Mouse (Mus musculus): Measurements from ENCODE around the gene Pik3c2b. TPM values are rescaled to one million over a fixed set of nuclear protein-coding genes. Genes with fewer than 3 reads are reported as not detected.

Pik3c2b gene
- polyA plus RNA-seq, 1 experiment from 2014 or later = 12.3 TPM

DNA sequence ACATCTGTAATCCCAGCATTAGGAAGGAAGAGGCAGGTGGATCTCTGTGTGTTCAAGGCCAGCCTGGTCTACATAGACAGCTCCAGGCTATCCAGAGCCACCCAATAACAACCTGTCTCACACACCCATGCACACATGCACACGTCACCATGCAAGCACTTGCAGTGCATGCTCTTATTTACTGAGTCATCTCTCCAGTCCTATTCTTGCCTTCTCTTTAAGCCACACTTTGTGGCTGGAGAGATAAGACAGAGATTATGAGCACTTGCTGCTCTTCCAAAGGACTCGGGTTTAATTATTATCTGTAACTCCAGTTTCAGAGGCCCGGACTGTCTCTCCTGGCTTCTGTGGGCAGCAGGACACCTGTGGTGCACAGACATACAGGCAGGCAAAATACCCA is 73.4 kb downstream of the Pik3c2b start:
- H3K36me3 ChIP-seq (ENCODE audit: control insufficient read depth, insufficient read depth, low read length) = no peaks in the 10 kb centered on the region
- H3K27ac ChIP-seq (ENCODE audit: low read length) = no peak overlapping the region
- H3K9me3 ChIP-seq (replicated peaks; ENCODE audit: control insufficient read depth, low read length, poor library complexity, severe bottlenecking) = no peaks in the 10 kb centered on the region
- 84% methylated on average over 3 of the region's 3 CpGs for WGBS
- ATAC-seq = no peak
- H3K4me2 ChIP-seq (ENCODE audit: low read length) = no peak overlapping the region
- no peak overlapping the region for H3K4me3 ChIP-seq (ENCODE audit: low read depth, low read length)
- H3K4me1 ChIP-seq (ENCODE audit: control insufficient read depth, insufficient read depth, low read length) = no peaks in the 10 kb centered on the region
- no peaks in the 10 kb centered on the region for H3K27me3 ChIP-seq (ENCODE audit: control insufficient read depth, insufficient read depth, low read depth, low read length)
- H3K9ac ChIP-seq (ENCODE audit: low read depth, low read length) = no peak overlapping the region

DNA sequence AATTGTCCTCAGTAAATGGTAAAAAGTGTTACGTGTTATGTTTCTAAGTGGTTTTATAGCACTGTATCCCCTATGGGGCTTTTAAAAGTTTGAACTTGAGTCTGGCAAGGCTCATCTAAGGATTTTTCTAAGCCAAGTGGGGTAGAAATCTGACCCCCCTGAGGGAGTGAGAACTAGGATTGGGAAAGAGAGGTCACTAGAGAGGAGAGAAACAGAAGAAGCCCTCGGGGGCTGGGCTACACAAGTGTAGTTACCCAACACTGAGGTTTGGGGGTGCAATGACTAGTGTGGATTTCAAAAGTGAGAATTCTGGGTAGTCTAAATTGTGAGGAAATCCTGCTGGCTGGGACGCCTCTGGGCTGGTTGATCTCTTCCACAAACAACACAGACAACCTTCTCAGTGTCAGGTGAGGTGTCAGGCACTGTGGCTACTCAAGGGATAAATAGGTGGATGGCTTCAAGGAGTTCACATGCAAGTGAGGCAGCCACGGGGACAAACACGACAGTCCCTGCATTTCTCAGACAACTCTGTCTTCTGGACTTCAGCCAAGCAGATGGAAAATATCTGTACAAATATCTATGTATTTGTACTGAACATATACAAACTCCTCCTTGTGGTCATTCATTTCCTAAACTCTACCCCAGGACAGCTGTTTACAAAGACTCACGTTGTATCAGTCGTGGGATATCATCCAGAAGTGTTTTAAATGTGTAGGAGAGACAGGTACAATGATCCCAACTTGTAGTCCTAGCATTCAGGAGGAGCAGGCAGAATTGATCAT is 74.7 kb downstream of the Pik3c2b start:
- Histone ChIP-seq H3K9ac (ENCODE audit: low read depth, low read length) (no peak overlapping the region), H3K27ac (ENCODE audit: low read length) (no peak overlapping the region), H3K4me3 (ENCODE audit: low read depth, low read length) (no peak overlapping the region), H3K4me2 (ENCODE audit: low read length) (no peak overlapping the region), H3K36me3 (ENCODE audit: control insufficient read depth, insufficient read depth, low read length) (no peaks in the 10 kb centered on the region), H3K4me1 (ENCODE audit: control insufficient read depth, insufficient read depth, low read length) (no peaks in the 10 kb centered on the region), H3K9me3 (replicated peaks; ENCODE audit: control insufficient read depth, low read length, poor library complexity, severe bottlenecking) (no peaks in the 10 kb centered on the region), H3K27me3 (ENCODE audit: control insufficient read depth, insufficient read depth, low read depth, low read length) (no peaks in the 10 kb centered on the region)
- WGBS = 78% methylated on average over 7 of the region's 7 CpGs
- ATAC-seq = no peak

DNA sequence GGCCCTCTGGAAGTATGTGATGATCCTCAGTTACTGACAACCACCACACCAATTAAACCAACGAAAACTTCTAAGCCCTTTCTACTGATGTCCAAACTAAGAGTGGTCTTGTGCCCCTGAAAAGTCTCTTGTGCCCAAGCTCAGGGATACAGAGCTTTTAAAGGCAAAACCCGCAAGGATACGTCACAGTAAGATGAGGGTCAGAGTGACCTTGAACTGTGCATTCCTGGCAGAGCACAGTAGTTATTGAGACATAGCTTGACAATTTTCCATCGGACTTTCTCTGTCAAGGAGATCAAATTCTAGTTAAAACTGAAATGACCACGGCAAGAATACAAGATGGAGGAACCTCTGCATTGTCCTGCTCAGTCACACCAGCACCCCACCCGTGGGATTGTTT is 75.8 kb downstream of the Pik3c2b start:
- 67% methylated on average over 6 of the region's 6 CpGs for WGBS
- no peak overlapping the region for H3K27ac ChIP-seq (ENCODE audit: low read length)
- H3K9me3 ChIP-seq (replicated peaks; ENCODE audit: control insufficient read depth, low read length, poor library complexity, severe bottlenecking) = no peaks in the 10 kb centered on the region
- H3K36me3 ChIP-seq (ENCODE audit: control insufficient read depth, insufficient read depth, low read length) = no peaks in the 10 kb centered on the region
- H3K9ac ChIP-seq (ENCODE audit: low read depth, low read length) = no peak overlapping the region
- ATAC-seq = no peak
- no peak overlapping the region for H3K4me3 ChIP-seq (ENCODE audit: low read depth, low read length)
- H3K4me1 ChIP-seq (ENCODE audit: control insufficient read depth, insufficient read depth, low read length) = no peaks in the 10 kb centered on the region
- no peaks in the 10 kb centered on the region for H3K27me3 ChIP-seq (ENCODE audit: control insufficient read depth, insufficient read depth, low read depth, low read length)
- H3K4me2 ChIP-seq (ENCODE audit: low read length) = no peak overlapping the region

DNA sequence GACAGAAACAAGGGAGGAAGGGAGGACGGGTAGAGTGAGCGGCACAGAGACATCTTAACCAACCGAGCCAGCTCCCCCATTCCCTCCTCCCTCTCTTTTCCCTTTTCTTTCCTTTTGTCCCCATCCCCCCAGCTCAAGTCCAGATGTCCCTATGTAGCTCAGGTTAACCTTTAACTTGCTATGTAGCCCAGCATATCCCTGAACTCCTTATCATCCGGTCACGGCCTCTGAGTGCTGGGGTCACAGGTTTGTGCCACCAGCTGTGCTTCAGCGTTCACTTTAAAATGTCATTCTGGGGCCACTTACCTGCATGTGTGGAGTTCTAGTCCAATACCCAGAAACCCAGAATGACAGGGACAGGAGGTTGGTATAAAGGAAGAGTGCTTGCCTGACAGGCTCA is 78.7 kb downstream of the Pik3c2b start:
- Histone ChIP-seq H3K4me2 (ENCODE audit: low read length) (no peak overlapping the region), H3K4me3 (ENCODE audit: low read depth, low read length) (no peak overlapping the region), H3K9ac (ENCODE audit: low read depth, low read length) (no peak overlapping the region), H3K4me1 (ENCODE audit: control insufficient read depth, insufficient read depth, low read length) (no peaks in the 10 kb centered on the region), H3K27me3 (ENCODE audit: control insufficient read depth, insufficient read depth, low read depth, low read length) (no peaks in the 10 kb centered on the region), H3K36me3 (ENCODE audit: control insufficient read depth, insufficient read depth, low read length) (no peaks in the 10 kb centered on the region), H3K27ac (ENCODE audit: low read length) (no peak overlapping the region), H3K9me3 (replicated peaks; ENCODE audit: control insufficient read depth, low read length, poor library complexity, severe bottlenecking) (no peaks in the 10 kb centered on the region)
- WGBS = 86% methylated on average over 6 of the region's 6 CpGs
- no peak for ATAC-seq

DNA sequence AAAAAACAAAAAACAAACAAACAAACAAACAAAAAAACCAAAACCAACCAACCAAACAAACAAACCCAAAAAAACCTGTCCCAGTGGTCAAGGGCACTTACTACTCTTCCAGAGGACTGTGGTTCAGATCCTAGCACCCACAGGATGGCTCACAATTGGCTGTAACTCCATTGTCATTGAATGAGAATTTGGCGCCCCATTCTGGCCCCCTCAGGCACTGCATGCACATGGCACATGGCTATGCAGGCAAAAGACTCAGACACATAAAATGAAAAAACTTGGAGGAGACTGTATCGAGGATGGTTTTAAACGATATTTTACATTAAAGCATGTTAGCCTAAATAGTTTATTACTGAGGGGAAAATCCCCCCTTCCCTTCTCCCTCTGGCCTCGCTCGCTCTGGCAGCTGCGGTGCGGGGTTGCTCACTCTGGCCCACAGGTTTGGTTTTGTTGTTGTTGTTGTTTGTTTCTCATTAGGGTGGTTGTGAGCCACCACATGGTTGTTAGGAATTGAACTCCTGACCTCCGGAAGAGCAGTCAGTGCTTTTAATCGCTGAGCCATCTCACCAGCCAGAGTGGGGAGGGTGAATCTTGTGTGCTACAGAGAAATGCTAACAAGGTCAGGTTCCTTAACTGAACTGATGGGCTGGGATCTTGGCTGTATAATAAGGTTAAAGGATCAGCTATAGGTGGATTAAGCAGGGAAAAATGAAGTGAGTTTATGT is 80.3 kb downstream of the Pik3c2b start:
- no peak overlapping the region for H3K27ac ChIP-seq (ENCODE audit: low read length)
- no peak for ATAC-seq
- H3K9me3 ChIP-seq (replicated peaks; ENCODE audit: control insufficient read depth, low read length, poor library complexity, severe bottlenecking) = no peaks in the 10 kb centered on the region
- H3K4me2 ChIP-seq (ENCODE audit: low read length) = no peak overlapping the region
- H3K27me3 ChIP-seq (ENCODE audit: control insufficient read depth, insufficient read depth, low read depth, low read length) = no peaks in the 10 kb centered on the region
- peaks cover 3% of the 10 kb centered on the region; the same call in 1 of the 2 replicates for H3K4me1 ChIP-seq (ENCODE audit: control insufficient read depth, insufficient read depth, low read length)
- 92% methylated on average over 9 of the region's 9 CpGs for WGBS
- H3K36me3 ChIP-seq (ENCODE audit: control insufficient read depth, insufficient read depth, low read length) = no peaks in the 10 kb centered on the region
- H3K9ac ChIP-seq (ENCODE audit: low read depth, low read length) = no peak overlapping the region
- no peak overlapping the region for H3K4me3 ChIP-seq (ENCODE audit: low read depth, low read length)

DNA sequence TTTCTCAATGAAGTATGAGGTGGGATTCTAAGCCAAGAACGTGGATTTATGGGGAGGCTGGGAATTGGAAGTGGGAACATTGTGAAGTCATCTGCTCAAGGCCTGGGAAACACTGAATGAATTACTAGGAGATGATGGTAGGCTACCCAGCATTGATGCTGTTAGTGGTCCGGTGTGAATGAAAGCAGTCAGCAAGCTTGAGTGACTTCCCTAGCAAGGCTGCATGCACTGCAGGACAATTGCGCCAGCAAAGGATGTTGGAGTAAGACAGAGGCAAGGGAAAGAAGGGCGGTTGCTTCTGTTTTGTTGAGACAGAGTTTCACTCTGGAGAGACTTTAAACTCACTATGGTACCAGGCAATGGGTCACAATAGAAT is 80.9 kb downstream of the Pik3c2b start:
- Histone ChIP-seq H3K4me3 (ENCODE audit: low read depth, low read length) (no peak overlapping the region), H3K27ac (ENCODE audit: low read length) (no peak overlapping the region), H3K4me2 (ENCODE audit: low read length) (no peak overlapping the region), H3K9me3 (replicated peaks; ENCODE audit: control insufficient read depth, low read length, poor library complexity, severe bottlenecking) (no peaks in the 10 kb centered on the region), H3K4me1 (ENCODE audit: control insufficient read depth, insufficient read depth, low read length) (peaks cover 3% of the 10 kb centered on the region; the same call in 1 of the 2 replicates), H3K9ac (ENCODE audit: low read depth, low read length) (no peak overlapping the region), H3K36me3 (ENCODE audit: control insufficient read depth, insufficient read depth, low read length) (no peaks in the 10 kb centered on the region), H3K27me3 (ENCODE audit: control insufficient read depth, insufficient read depth, low read depth, low read length) (no peaks in the 10 kb centered on the region)
- 55% methylated on average over 4 of the region's 4 CpGs for WGBS
- no peak for ATAC-seq

DNA sequence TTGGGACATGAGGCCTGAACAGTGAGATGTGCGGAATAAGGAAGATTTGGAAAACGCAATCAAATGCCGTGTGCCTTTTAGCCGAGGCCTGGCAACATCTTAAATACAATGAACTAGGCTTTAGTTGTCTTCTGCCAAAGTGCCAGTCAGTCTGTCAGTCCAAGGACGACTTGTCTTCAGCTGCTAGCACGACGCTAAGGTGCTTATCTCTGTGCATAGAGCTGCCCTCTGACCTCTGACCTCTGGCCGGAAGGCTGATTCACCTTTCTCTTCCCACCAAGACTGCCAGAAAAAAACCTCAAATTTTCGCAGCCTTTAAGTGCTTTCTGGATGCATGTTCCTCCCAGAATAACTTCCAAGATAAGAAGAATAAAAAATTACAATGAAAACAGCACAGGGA is 81.9 kb downstream of the Pik3c2b start:
- H3K9me3 ChIP-seq (replicated peaks; ENCODE audit: control insufficient read depth, low read length, poor library complexity, severe bottlenecking) = no peaks in the 10 kb centered on the region
- no peak overlapping the region for H3K27ac ChIP-seq (ENCODE audit: low read length)
- ATAC-seq = no peak
- H3K9ac ChIP-seq (ENCODE audit: low read depth, low read length) = no peak overlapping the region
- 55% methylated on average over 9 of the region's 9 CpGs for WGBS
- no peaks in the 10 kb centered on the region for H3K36me3 ChIP-seq (ENCODE audit: control insufficient read depth, insufficient read depth, low read length)
- H3K4me3 ChIP-seq (ENCODE audit: low read depth, low read length) = no peak overlapping the region
- H3K27me3 ChIP-seq (ENCODE audit: control insufficient read depth, insufficient read depth, low read depth, low read length) = no peaks in the 10 kb centered on the region
- H3K4me2 ChIP-seq (ENCODE audit: low read length) = no peak overlapping the region
- peaks cover 5% of the 10 kb centered on the region for H3K4me1 ChIP-seq (ENCODE audit: control insufficient read depth, insufficient read depth, low read length)

DNA sequence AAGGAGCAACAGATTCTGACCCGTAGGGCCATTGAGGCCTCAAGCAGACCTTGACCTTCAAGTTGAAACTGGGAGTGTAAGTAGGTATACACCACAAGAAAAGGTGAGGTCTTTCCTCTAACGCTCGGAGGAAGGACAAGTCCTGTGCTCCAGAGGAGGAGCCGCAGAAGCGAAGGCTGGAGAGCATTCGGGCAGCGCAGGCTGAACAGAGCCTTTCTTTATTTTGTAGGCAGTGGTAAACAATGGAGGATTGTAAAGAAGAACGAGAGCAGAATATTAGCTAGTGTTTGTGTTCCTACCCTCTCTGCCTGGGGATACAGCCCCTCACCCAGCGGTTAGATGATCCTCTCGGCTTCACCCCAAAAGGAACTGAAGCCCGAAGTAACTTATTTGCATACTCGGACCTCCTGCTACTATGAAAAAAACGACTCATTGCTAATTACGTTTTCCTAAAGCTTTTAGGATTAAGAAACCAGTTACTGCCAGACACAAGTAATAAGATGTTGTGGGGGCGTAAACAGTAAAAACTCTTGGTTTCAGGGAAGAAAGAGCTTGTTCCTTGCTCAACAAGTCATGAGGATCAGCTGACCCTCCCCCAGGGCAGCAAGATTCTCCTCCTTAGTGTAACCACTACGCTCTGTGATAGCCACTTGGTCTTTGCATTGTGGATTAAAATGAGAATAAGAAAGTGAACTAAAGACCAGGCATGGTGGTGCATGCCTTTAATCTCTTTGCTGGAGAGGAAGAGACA is 84.2 kb downstream of the Pik3c2b start:
- 13% methylated on average over 16 of the region's 16 CpGs for WGBS
- H3K4me2 ChIP-seq (ENCODE audit: low read length) = no peak overlapping the region

More for the DNA sequence above, 84.2 kb downstream of the Pik3c2b start:
- H3K27me3 ChIP-seq (ENCODE audit: control insufficient read depth, insufficient read depth, low read depth, low read length) = no peaks in the 10 kb centered on the region
- H3K9ac ChIP-seq (ENCODE audit: low read depth, low read length) = no peak overlapping the region
- H3K9me3 ChIP-seq (replicated peaks; ENCODE audit: control insufficient read depth, low read length, poor library complexity, severe bottlenecking) = no peaks in the 10 kb centered on the region
- no peaks in the 10 kb centered on the region for H3K36me3 ChIP-seq (ENCODE audit: control insufficient read depth, insufficient read depth, low read length)
- peaks cover 28% of the 10 kb centered on the region for H3K4me1 ChIP-seq (ENCODE audit: control insufficient read depth, insufficient read depth, low read length)
- H3K27ac ChIP-seq (ENCODE audit: low read length) = peak overlapping the region; percentile 19
- ATAC-seq = no peak
- no peak overlapping the region for H3K4me3 ChIP-seq (ENCODE audit: low read depth, low read length)
